ENCODE assay signal across 7 mouse cellular contexts in the genomic region with DNA sequence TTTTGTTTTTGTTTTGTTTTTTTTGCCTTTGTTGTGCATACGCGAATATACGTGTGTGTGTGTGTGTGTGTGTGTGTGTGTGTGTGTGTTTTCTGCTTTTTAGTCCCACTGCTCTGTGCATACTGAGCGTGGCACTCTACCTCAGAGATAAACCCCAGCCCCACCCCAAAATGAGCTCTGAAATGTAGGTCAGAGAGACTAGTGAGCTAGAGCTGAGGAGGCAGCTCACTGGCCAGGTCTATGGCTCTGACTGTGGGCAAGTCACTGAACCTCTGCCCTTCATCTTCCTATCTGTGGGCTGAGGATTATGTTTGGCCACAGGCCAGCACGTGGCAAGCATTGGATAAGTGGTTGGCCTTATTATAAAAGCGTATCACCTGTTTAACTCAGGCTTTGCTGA. TPM values are rescaled to one million over a fixed set of nuclear protein-coding genes. Genes with fewer than 3 reads are reported as not detected.
DNase-seq lines count a peak whose midpoint lies in the region; ATAC-seq lines count a peak whose summit lies in the region.

No protein-coding gene starts in this region.

- H3K27me3 ChIP-seq in midbrain, embryonic 10.5 days (ENCODE audit: low read depth, poor library complexity, severe bottlenecking), result no peaks in the 10 kb centered on the region; the same call in 1 of the 2 replicates

- WGBS in midbrain, embryonic 10.5 days, result 69% methylated on average over 6 of the region's 6 CpGs

- H3K4me3 ChIP-seq in midbrain, embryonic 10.5 days, result peak overlapping the region; percentile 94; the same call in 1 of the 2 replicates

- H3K36me3 ChIP-seq in midbrain, embryonic 10.5 days, result no peaks in the 10 kb centered on the region

- ATAC-seq in common myeloid progenitor, adult 5-6 weeks (replicated peaks; ENCODE audit: low read depth, poor library complexity, severe bottlenecking), result 0 out of 2 replicates have a peak, but pooled peaks have one; percentile 1

- peaks cover 45% of the 10 kb centered on the region for H3K4me1 ChIP-seq in midbrain, embryonic 10.5 days

- no peak overlapping the region for H3K27ac ChIP-seq in midbrain, embryonic 10.5 days (replicated peaks)

- peak; percentile 15 for DNase-seq in ovary, postnatal 36 days (ENCODE audit: low spot score)
- DNase-seq in ovary, postnatal 14 days (ENCODE audit: low spot score), result no peak
- DNase-seq in kidney, adult 11 months, result peak; percentile 45
- no peak for DNase-seq in midbrain, embryonic 10.5 days (ENCODE audit: low spot score)
- DNase-seq in urinary bladder, adult 18-20 months (ENCODE audit: low spot score in 2 of 2), result no peak
- no peak for DNase-seq in layer of hippocampus, adult 8-10 months (ENCODE audit: low spot score in 2 of 2)

- no peaks in the 10 kb centered on the region for H3K9me3 ChIP-seq in midbrain, embryonic 10.5 days (replicated peaks)

RNA-seq across cellular contexts. Expression of gene Aagab, which starts 1.4 kb away (rescaled TPM):
- total RNA-seq in common myeloid progenitor, adult 5-6 weeks (2017), result 30.7 and 44.4 TPM in 2 replicates
- polyA plus RNA-seq in midbrain, embryonic 10.5 days (2016; fragmentation: Nextera tagmentation; extraction: Ambion mirVana), result 53.3 and 54.5 TPM in 2 replicates
- 10 to 100 TPM; 50.0 to 62.6 (median 61.7) TPM for total RNA-seq in layer of hippocampus, adult 8-10 months (2022)

RNA-seq across cellular contexts. Expression of gene Iqch, which starts 1.6 kb away (rescaled TPM):
- total RNA-seq in common myeloid progenitor, adult 5-6 weeks (2017), result 0.09 TPM in 1 of 2 replicates, not detected in the other
- polyA plus RNA-seq in midbrain, embryonic 10.5 days (2016; fragmentation: Nextera tagmentation; extraction: Ambion mirVana), result 0.10 TPM in 2 replicates
- total RNA-seq in layer of hippocampus, adult 8-10 months (2022), result under 1 TPM in 1 of 4 experiments, not detected in 3; 0.18 TPM

Comparison
In these comparisons a context has a peak if more than half of its experiments do, and no peak if none do; other contexts are left out.
1. DNase-seq: peak in ovary, postnatal 36 days (single experiment) and kidney, adult 11 months (single experiment); none in ovary, postnatal 14 days (single experiment), midbrain, embryonic 10.5 days (single experiment), urinary bladder, adult 18-20 months (0 of 2) and layer of hippocampus, adult 8-10 months (0 of 2).